8 mouse cellular contexts compared by ENCODE assay signal in the genomic region with DNA sequence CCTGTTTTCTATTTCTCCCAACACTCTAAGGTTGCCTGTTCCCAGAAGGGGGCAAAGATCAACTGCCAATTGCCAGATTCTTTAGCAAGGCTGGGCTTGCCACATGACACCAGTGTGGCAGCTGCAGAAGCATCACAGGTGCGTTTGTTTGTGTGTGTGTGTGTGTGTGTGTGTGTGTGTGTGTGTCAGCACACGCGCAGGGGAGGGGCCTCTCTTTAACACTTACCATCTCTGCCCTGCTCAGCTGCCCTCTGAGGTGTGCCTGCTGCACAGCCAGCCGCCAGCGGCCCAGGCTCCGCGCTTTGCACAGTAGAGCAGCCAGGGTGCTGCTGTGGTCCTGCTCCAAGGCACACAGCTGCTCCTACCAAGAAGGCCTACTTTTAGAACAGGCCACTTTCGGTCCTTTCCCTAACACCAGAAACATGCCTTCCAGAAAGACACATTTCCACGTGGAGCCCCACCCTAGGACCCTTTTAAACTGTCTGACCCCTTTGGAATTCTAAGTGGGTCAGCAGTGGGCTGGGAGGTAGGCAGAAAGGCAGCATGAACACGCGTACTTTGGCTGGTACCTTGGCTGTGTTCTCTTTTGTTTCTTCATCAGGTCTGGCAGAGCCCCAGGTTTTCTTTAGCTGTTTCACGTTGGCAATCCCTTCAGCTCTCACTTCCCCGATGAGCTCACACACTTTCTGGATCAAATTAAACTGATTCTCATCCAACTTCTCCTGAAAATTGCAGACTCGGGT. TPM values are rescaled to one million over a fixed set of nuclear protein-coding genes. Genes with fewer than 3 reads are reported as not detected.
DNase-seq lines count a peak whose midpoint lies in the region; ATAC-seq and TF ChIP-seq lines count a peak whose summit lies in the region.

No protein-coding gene starts in this region.

- H3K4me2 ChIP-seq in liver, embryonic 11.5 days, result no peak overlapping the region
- H3K4me2 ChIP-seq in limb, embryonic 14.5 days (replicated peaks; ENCODE audit: low read depth, low read length, severe bottlenecking), result no peak overlapping the region

- peak overlapping the region; percentile 98 for H3K27ac ChIP-seq in liver, adult 2 months (replicated peaks; ENCODE audit: insufficient read depth, low read depth, low read length)
- no peak overlapping the region for H3K27ac ChIP-seq in liver, embryonic 11.5 days (ENCODE audit: low read depth, low read length)
- H3K27ac ChIP-seq in limb, embryonic 14.5 days (replicated peaks; ENCODE audit: low read depth, low read length), result peak overlapping the region; percentile 21

- H3K4me1 ChIP-seq in liver, adult 2 months (ENCODE audit: control insufficient read depth, insufficient read depth, low read length), result peaks cover 22% of the 10 kb centered on the region
- no peaks in the 10 kb centered on the region for H3K4me1 ChIP-seq in liver, embryonic 11.5 days (replicated peaks; ENCODE audit: control insufficient read depth, insufficient read depth, low read length)
- H3K4me1 ChIP-seq in limb, embryonic 14.5 days (ENCODE audit: control insufficient read depth, insufficient read depth, low read length), result peaks cover 26% of the 10 kb centered on the region

- H3K4me3 ChIP-seq in liver, adult 2 months (ENCODE audit: insufficient read depth, low read depth, low read length), result peak overlapping the region; percentile 47; the same call in 1 of the 2 replicates
- no peak overlapping the region for H3K4me3 ChIP-seq in liver, embryonic 11.5 days (ENCODE audit: low read depth, low read length)
- H3K4me3 ChIP-seq in limb, embryonic 14.5 days (replicated peaks; ENCODE audit: low read length), result no peak overlapping the region

- H3K9ac ChIP-seq in liver, adult 2 months (ENCODE audit: low read depth, low read length), result peak overlapping the region; percentile 47
- no peak overlapping the region for H3K9ac ChIP-seq in liver, embryonic 11.5 days (ENCODE audit: low read depth, low read length)
- H3K9ac ChIP-seq in limb, embryonic 14.5 days (ENCODE audit: low read depth, low read length, severe bottlenecking), result 0 out of 2 replicates have a peak overlapping the region, but pooled peaks have one; percentile 16

- H3K36me3 ChIP-seq in liver, adult 2 months (ENCODE audit: control insufficient read depth, insufficient read depth, low read length), result no peaks in the 10 kb centered on the region
- no peaks in the 10 kb centered on the region for H3K36me3 ChIP-seq in liver, embryonic 11.5 days (ENCODE audit: control insufficient read depth, insufficient read depth, low read length)
- no peaks in the 10 kb centered on the region for H3K36me3 ChIP-seq in limb, embryonic 14.5 days (ENCODE audit: control insufficient read depth, insufficient read depth, low read length)

- no peak for ATAC-seq in liver, embryonic 11.5 days (replicated peaks; ENCODE audit: low FRiP score)
- peak; percentile 86 for ATAC-seq in limb, embryonic 14.5 days (ENCODE audit: low FRiP score, low read depth)

- intact Hi-C loops in gastrocnemius, postnatal 14 days (cut with DNase I; ENCODE audit: low total_unique reads), result no loop called here

- TF ChIP-seq CTCF in liver, adult 2 months (IDR thresholded peaks at IDR 0.05; ENCODE audit: low read depth, low read length), result no peak
- no peak for TF ChIP-seq CTCF in brain, embryonic 14.5 days (IDR thresholded peaks at IDR 0.05; ENCODE audit: borderline replicate concordance, extremely low read depth, insufficient read depth, insufficient read length)

- H3K27me3 ChIP-seq in liver, adult 2 months (ENCODE audit: control insufficient read depth, insufficient read depth, low read length), result no peaks in the 10 kb centered on the region
- H3K27me3 ChIP-seq in liver, embryonic 11.5 days (replicated peaks; ENCODE audit: control insufficient read depth, insufficient read depth, low read length), result no peaks in the 10 kb centered on the region
- no peaks in the 10 kb centered on the region for H3K27me3 ChIP-seq in limb, embryonic 14.5 days (ENCODE audit: control insufficient read depth, insufficient read depth, low read length)

- H3K9me3 ChIP-seq in liver, embryonic 11.5 days (ENCODE audit: control insufficient read depth, low read length), result peaks cover 4% of the 10 kb centered on the region
- H3K9me3 ChIP-seq in limb, embryonic 14.5 days (ENCODE audit: control insufficient read depth, low read length), result peaks cover 7% of the 10 kb centered on the region

- 16% methylated on average over 14 of the region's 14 CpGs for WGBS in liver, adult 2 months
- WGBS in liver, embryonic 11.5 days, result 61% methylated on average over 14 of the region's 14 CpGs
- 23% methylated on average over 14 of the region's 14 CpGs for WGBS in limb, embryonic 14.5 days

- TF ChIP-seq POLR2A in liver, adult 2 months (IDR thresholded peaks at IDR 0.05; ENCODE audit: extremely low read depth, insufficient read depth, low read length), result no peak
- TF ChIP-seq POLR2A in brain, embryonic 14.5 days (IDR thresholded peaks at IDR 0.05; ENCODE audit: borderline replicate concordance, extremely low read depth, insufficient read depth, insufficient read length, poor library complexity, severe bottlenecking), result no peak
- TF ChIP-seq POLR2A in limb, embryonic 14.5 days (IDR thresholded peaks at IDR 0.05; ENCODE audit: borderline replicate concordance, extremely low read depth, insufficient read depth, insufficient read length), result no peak

- H3K79me2 ChIP-seq in liver, adult 2 months (ENCODE audit: control insufficient read depth, insufficient read depth, low read length), result peaks cover 16% of the 10 kb centered on the region; the same call in 1 of the 2 replicates

- DNase-seq in liver, adult 2 months (ENCODE audit: extremely low read depth, low read depth, low spot score), result peak; percentile 96
- DNase-seq in liver, embryonic 11.5 days (ENCODE audit: low spot score), result no peak
- peak; percentile 50 for DNase-seq in brain, embryonic 14.5 days (ENCODE audit: low read depth)
- DNase-seq in gastrocnemius, postnatal 14 days, result peak; percentile 61
- peak; percentile 83 for DNase-seq in kidney, adult 11 months
- peak; percentile 46 for DNase-seq in limb, embryonic 14.5 days (ENCODE audit: low spot score)
- peak; percentile 53 for DNase-seq in right cerebral cortex, postnatal 25 days
- DNase-seq in urinary bladder, adult 2 months (ENCODE audit: low spot score), result no peak

RNA-seq across cellular contexts. Expression of a gene that starts 33.8 kb away (rescaled TPM):
- 139 and 155 TPM in 2 replicates for total RNA-seq in liver, adult 2 months (2014; rRNA removed)
- 161 and 182 TPM in 2 replicates for polyA plus RNA-seq in liver, adult 2 months (2012; rRNA removed)
- 122 and 142 TPM in 2 replicates for polyA plus RNA-seq in liver, embryonic 11.5 days (2014; fragmentation: Nextera tagmentation; extraction: Ambion mirVana)
- 57.1 and 58.2 TPM in 2 replicates for polyA plus RNA-seq in brain, embryonic 14.5 days (2012; rRNA removed)
- 100 to 1,000 TPM; 126 to 138 TPM for total RNA-seq in gastrocnemius, postnatal 14 days (2021)
- 160 and 192 TPM in 2 replicates for polyA plus RNA-seq in limb, embryonic 14.5 days (2012; rRNA removed)
- polyA plus RNA-seq in limb, embryonic 14.5 days (2014; fragmentation: Nextera tagmentation; extraction: Ambion mirVana), result 200 and 209 TPM in 2 replicates
- polyA plus RNA-seq in urinary bladder, adult 2 months (2012; rRNA removed), result 119 and 143 TPM in 2 replicates

Comparison
In these comparisons a context has a peak if more than half of its experiments do, and no peak if none do; other contexts are left out.
1. DNase-seq: peak in liver, adult 2 months (single experiment), brain, embryonic 14.5 days (single experiment), gastrocnemius, postnatal 14 days (single experiment), kidney, adult 11 months (single experiment), limb, embryonic 14.5 days (single experiment) and right cerebral cortex, postnatal 25 days (single experiment); none in liver, embryonic 11.5 days (single experiment) and urinary bladder, adult 2 months (single experiment).